Mouse (Mus musculus) liver, embryonic 11.5 days (tissue): ENCODE results near the gene Meltf. TPM values are rescaled to one million over a fixed set of nuclear protein-coding genes. Genes with fewer than 3 reads are reported as not detected.

Experiments
- ATAC-seq: fragments of 200-750 bp; cut with Nextera tagmentation; replicated peaks from 2 replicates; pipeline ENCODE4 v1.8.0; 2017; ENCODE audit warnings: moderate number of reproducible peaks, mild to moderate bottlenecking, moderate TSS enrichment, moderate library complexity; ENCODE audit not compliant: low FRiP score
- DNase-seq: peaks from one replicate; pipeline ENCODE4 v3.0.0-alpha.2; 2017; ENCODE audit warnings: low spot score
- H3K27ac ChIP-seq: fragments of 300-500 bp; sonication (generic); 2 replicates; pipeline ENCODE4 v1.5.1; 2014; ENCODE audit warnings: mild to moderate bottlenecking, low read depth, low read length, control low read depth
- H3K27me3 ChIP-seq: fragments of 300-500 bp; sonication (generic); replicated peaks from 2 replicates; pipeline ENCODE4 v1.6.1; 2014; ENCODE audit warnings: low read length, mixed read lengths; ENCODE audit not compliant: control insufficient read depth, insufficient read depth
- H3K36me3 ChIP-seq: fragments of 300-500 bp; sonication (generic); 2 replicates; pipeline ENCODE4 v1.6.1; 2014; ENCODE audit warnings: mild to moderate bottlenecking, low read length, moderate library complexity, mixed read lengths; ENCODE audit not compliant: control insufficient read depth, insufficient read depth
- H3K4me1 ChIP-seq: fragments of 300-500 bp; sonication (generic); replicated peaks from 2 replicates; pipeline ENCODE4 v1.6.1; 2014; ENCODE audit warnings: low read length, mixed read lengths; ENCODE audit not compliant: control insufficient read depth, insufficient read depth
- H3K4me2 ChIP-seq: fragments of 300-500 bp; sonication (generic); 2 replicates; pipeline ENCODE4 v1.6.1; 2014; ENCODE audit warnings: mild to moderate bottlenecking, control low read depth, moderate library complexity
- H3K4me3 ChIP-seq: fragments of 300-500 bp; sonication (generic); 2 replicates; pipeline ENCODE4 v1.5.1; 2014; ENCODE audit warnings: low read depth, low read length, control low read depth
- H3K9ac ChIP-seq: fragments of 300-500 bp; sonication (generic); 2 replicates; pipeline ENCODE4 v1.6.1; 2014; ENCODE audit warnings: low read depth, low read length, control low read depth
- H3K9me3 ChIP-seq: fragments of 300-500 bp; sonication (generic); 2 replicates; pipeline ENCODE4 v1.6.1; 2016; ENCODE audit warnings: low read length, inconsistent platforms, mixed read lengths; ENCODE audit not compliant: control insufficient read depth
- whole genome bisulfite sequencing: fragments of 180-500 bp; shearing (Covaris S2); extraction: QIAGEN DNeasy Blood & Tissue Kit; methylation state at CpG from one replicate; pipeline ENCODE4 v1.1.7; 2014; 5-methylcytosine and 5-hydroxymethylcytosine counted together
- polyA plus RNA-seq: library from polyadenylated mRNA; unstranded; fragments of >200 nt; fragmentation: Nextera tagmentation; extraction: Ambion mirVana; gene quantifications from 2 replicates; pipeline ENCODE4 v1.2.1, GENCODE M21; 2014

The Meltf gene
- polyA plus RNA-seq, 1 experiment from 2014 or later: 0.33 TPM

DNA sequence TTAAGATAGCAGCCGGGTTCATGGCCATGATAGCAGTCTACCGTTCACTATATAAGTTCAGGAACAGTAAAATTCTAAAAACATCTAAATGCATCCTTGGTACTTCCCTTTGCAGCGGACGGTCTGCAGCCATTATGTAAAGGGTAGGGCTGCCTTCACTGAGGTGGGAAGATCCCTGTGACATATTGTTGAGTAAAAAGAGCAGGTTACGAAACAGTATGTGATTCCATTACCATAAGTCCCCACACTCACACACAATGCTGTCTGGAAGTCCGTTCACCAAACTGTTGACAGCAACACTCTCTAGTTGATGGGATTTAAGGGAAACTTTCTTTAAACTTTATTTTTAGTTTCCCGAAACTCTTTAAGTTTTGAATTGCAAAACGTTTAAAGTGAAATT, 24.6 kb downstream of the Meltf start:
- Histone ChIP-seq H3K9me3 (no peaks in the 10 kb centered on the region), H3K36me3 (no peaks in the 10 kb centered on the region), H3K4me2 (no peak overlapping the region), H3K9ac (no peak overlapping the region), H3K27ac (no peak overlapping the region), H3K4me3 (no peak overlapping the region), H3K4me1 (peaks cover 3% of the 10 kb centered on the region), H3K27me3 (no peaks in the 10 kb centered on the region)
- ATAC-seq: no peak
- no peak for DNase-seq
- WGBS: 76% methylated on average over 8 of the region's 8 CpGs

DNA sequence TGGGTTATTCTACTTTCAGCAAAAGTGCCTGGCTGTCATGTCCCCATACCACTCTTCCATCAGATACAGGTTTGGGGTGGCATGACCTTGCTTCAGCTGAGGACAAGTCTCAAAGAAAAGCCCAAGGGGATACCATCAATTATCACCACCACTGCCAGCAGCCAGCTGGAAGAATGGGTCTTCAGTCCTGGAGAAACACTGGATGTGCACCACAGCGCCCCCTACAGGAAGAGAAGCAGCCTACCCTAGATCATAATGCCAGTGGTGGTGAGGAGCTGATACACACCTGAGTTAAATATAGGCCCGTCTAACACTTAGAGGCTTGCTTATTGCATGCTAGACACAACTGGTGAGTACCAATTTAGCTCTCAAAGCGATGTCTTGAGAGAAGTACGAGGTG, 26.7 kb downstream of the Meltf start:
- Histone ChIP-seq H3K9me3 (no peaks in the 10 kb centered on the region), H3K27me3 (no peaks in the 10 kb centered on the region), H3K27ac (no peak overlapping the region), H3K4me1 (peaks cover 3% of the 10 kb centered on the region), H3K4me2 (no peak overlapping the region), H3K9ac (no peak overlapping the region), H3K36me3 (no peaks in the 10 kb centered on the region), H3K4me3 (no peak overlapping the region)
- 62% methylated on average over 4 of the region's 4 CpGs for WGBS
- DNase-seq (no peak), ATAC-seq (no peak)

DNA sequence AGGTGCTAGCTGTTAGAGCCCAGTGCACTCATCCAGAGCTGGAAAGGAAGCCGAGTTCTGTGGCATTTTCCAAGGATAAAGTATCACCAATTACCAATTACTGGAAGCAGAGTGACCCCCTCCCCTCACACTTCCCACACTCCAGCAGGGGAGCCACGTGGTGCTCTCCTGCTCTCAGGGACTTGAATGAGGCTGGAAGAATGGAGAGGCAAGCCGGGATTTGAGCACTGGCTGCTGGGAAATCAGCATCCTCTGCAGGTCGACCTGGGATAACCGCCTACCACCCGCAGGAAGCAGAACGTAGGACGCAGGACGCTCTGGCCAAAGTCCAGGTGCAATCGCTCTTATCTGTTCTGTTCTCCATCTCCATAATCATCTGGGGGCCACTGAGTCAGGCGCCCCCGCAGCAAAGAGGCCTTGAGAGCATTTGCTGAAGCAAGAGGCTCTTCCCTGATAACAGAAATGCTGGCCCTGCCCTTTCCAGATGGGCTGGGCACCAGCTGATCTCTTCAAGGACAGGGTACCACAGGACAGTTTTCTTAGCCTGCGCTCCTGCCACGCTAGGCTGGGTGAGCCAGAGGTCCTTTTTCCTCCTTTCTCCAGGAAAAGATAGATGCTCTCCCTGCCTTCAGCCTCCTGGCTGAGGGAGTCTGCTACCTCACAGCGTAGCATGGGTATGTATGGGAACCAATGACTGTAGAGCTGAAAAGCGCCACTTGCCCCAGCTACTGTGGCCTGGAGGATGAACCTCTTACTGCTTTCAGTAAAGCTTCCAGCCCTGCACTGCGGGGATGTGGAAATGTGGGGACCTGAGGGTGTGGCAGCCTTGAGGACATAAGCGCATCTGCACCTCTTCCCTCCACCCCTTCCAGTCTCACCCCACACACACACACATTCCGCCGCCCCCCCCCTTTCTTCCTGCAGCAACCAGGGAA, 27.5 kb downstream of the Meltf start:
- H3K4me1 ChIP-seq: peaks cover 3% of the 10 kb centered on the region
- no peaks in the 10 kb centered on the region for H3K36me3 ChIP-seq
- H3K9me3 ChIP-seq: no peaks in the 10 kb centered on the region
- H3K4me3 ChIP-seq: peak overlapping the region; percentile 24; the same call in 1 of the 2 replicates
- 35% methylated on average over 20 of the region's 20 CpGs for WGBS
- H3K9ac ChIP-seq: no peak overlapping the region
- no peaks in the 10 kb centered on the region for H3K27me3 ChIP-seq
- DNase-seq (no peak), ATAC-seq (no peak)
- peak overlapping the region; percentile 52 for H3K4me2 ChIP-seq
- no peak overlapping the region for H3K27ac ChIP-seq

DNA sequence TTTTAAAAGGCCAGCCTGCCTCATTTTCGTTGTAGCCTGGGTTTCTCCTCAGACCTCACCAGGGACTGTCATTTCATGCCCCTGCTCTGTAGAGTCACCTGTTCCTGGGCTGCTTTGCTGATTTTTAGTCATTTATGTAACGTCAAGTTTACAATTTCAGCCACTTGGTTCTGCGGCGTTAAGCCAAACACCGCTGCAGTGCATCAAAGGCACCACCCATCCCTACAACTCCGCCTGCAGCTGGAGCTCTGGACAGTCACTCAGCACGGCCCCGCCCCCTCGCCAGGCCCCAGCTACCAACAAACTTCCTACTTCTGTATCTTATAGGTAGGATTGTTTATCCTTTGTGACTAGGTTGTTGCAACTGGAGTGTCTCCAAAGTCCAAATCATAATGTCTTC, 28.3 kb downstream of the Meltf start:
- Histone ChIP-seq H3K27me3 (no peaks in the 10 kb centered on the region), H3K4me1 (peaks cover 3% of the 10 kb centered on the region), H3K27ac (no peak overlapping the region), H3K4me3 (peak overlapping the region; percentile 24; the same call in 1 of the 2 replicates), H3K36me3 (no peaks in the 10 kb centered on the region), H3K4me2 (peak overlapping the region; percentile 52), H3K9me3 (no peaks in the 10 kb centered on the region), H3K9ac (no peak overlapping the region)
- DNase-seq: no peak
- ATAC-seq: no peak
- 12% methylated on average over 9 of the region's 9 CpGs for WGBS

GRCm38 (mm10) chr16:31908959-31909358, 30.3 kb downstream of the Meltf start:
- WGBS: 64% methylated on average over 11 of the region's 11 CpGs
- no peak for ATAC-seq
- Histone ChIP-seq H3K4me2 (no peak overlapping the region), H3K9me3 (no peaks in the 10 kb centered on the region), H3K9ac (no peak overlapping the region), H3K4me3 (no peak overlapping the region), H3K27me3 (no peaks in the 10 kb centered on the region), H3K4me1 (peaks cover 3% of the 10 kb centered on the region), H3K27ac (no peak overlapping the region), H3K36me3 (no peaks in the 10 kb centered on the region)
- no peak for DNase-seq

- no peak for DNase-seq
- H3K4me2 ChIP-seq: no peak overlapping the region
- H3K9ac ChIP-seq: no peak overlapping the region
- no peaks in the 10 kb centered on the region for H3K36me3 ChIP-seq
- H3K4me1 ChIP-seq: peaks cover 3% of the 10 kb centered on the region
- no peaks in the 10 kb centered on the region for H3K27me3 ChIP-seq
- no peak for ATAC-seq
- H3K27ac ChIP-seq: no peak overlapping the region
- H3K9me3 ChIP-seq: no peaks in the 10 kb centered on the region
- WGBS: 42% methylated on average over 10 of the region's 10 CpGs
- H3K4me3 ChIP-seq: no peak overlapping the region
These were observed 31.8 kb downstream of the Meltf start for GRCm38 (mm10) chr16:31910281-31910847.

DNA sequence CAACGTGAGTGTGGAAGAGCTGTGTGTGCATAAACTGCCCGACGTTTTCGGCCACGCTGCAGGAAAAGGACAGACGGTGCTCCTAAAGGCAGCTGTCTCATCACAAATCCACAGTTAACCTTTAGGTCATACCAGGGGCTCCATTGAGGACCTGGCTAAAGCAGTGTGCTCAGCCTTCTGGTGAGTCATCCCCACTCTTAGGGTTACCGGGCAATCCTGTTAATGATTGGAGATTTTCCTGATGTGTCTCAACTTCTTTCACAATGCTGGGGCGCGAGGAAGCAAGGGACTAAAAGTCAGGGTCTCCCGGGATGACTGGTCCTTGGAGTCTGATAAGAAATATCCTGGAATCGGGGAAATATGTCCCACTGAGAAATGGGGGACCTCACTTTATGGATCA, 39.2 kb downstream of the Meltf start:
- WGBS: 63% methylated on average over 11 of the region's 11 CpGs
- Histone ChIP-seq H3K36me3 (no peaks in the 10 kb centered on the region), H3K27ac (no peak overlapping the region), H3K4me2 (peak overlapping the region; percentile 56), H3K9ac (peak overlapping the region; percentile 49; the same call in 1 of the 2 replicates), H3K9me3 (no peaks in the 10 kb centered on the region), H3K4me3 (0 out of 2 replicates have a peak overlapping the region, but pooled peaks have one; percentile 19), H3K27me3 (no peaks in the 10 kb centered on the region), H3K4me1 (no peaks in the 10 kb centered on the region; the same call in 1 of the 2 replicates)
- DNase-seq (no peak), ATAC-seq (no peak)

DNA sequence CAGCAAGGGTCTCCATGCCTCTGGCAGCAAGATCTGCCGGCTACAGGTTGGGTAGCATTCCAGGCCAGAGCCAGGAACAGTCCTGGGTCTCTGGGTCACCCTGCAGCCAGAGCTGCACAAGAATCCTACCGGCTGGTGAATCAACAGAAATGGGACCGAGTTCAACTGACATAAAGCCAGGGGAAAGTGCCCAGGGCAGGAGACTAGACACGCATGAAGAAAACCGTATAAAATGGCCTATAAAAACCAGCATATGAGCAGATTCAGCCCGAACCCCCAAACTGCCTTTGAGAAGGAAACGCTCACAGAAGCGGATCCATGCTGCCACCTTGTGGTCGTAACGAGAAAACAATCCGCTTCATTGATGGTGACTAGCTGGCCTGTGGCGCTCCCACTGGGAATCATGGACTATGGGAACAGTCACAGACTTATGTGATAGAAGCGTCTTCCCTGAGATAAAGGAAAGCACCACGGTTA, 39.7 kb downstream of the Meltf start:
- H3K9me3 ChIP-seq: no peaks in the 10 kb centered on the region
- peak overlapping the region; percentile 56 for H3K4me2 ChIP-seq
- no peaks in the 10 kb centered on the region; the same call in 1 of the 2 replicates for H3K4me1 ChIP-seq
- 4% methylated on average over 14 of the region's 14 CpGs for WGBS
- no peak overlapping the region for H3K27ac ChIP-seq
- peak; percentile 74 for DNase-seq
- H3K36me3 ChIP-seq: no peaks in the 10 kb centered on the region
- no peak for ATAC-seq
- H3K9ac ChIP-seq: peak overlapping the region; percentile 49
- no peaks in the 10 kb centered on the region for H3K27me3 ChIP-seq
- H3K4me3 ChIP-seq: 0 out of 2 replicates have a peak overlapping the region, but pooled peaks have one; percentile 19
